Mouse (Mus musculus) heart, adult 2 months (tissue): ENCODE data around the gene Wdr25.

Experiments used
- CTCF ChIP-seq: fragments of 200-600 bp; IDR thresholded peaks from 2 replicates; pipeline ENCODE4 v1.8.1; 2022; ENCODE audit warnings: antibody characterized with exemption, mild to moderate bottlenecking, moderate library complexity
- EP300 ChIP-seq: fragments of 200-500 bp; IDR thresholded peaks from 2 replicates; pipeline ENCODE4 v1.6.1; 2011; ENCODE audit warnings: low read depth, low read length, control low read depth; ENCODE audit not compliant: insufficient read depth
- POLR2A ChIP-seq: fragments of 200-500 bp; IDR thresholded peaks from 2 replicates; pipeline ENCODE4 v1.6.1; 2011; ENCODE audit warnings: mild to moderate bottlenecking, low read depth, low read length, control low read depth; ENCODE audit not compliant: insufficient read depth

DNA sequence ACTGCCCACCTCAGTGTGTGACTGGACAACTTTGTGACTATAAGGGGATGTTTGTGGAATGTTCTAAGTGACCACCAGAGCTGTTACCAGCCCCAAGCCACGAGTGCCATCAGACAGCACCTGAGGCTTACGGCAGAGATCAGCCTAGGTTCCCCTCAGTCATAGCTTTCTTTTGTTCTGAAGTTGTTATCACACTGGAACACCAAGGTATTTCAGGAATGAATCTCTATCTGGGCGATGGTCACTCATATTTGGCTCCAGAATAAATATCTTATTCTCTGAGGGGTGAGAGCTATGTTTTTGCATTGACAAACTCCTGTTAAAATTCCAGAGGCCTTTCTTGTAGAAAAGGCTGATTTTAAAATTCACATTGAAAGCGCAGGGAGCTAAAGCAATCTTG, 14.3 kb upstream of the Wdr25 start:
- no peak for TF ChIP-seq POLR2A
- TF ChIP-seq CTCF: no peak
- no peak for TF ChIP-seq EP300
